Mouse (Mus musculus): ENCODE results near the gene Pla2g7.

The Pla2g7 gene

DNA sequence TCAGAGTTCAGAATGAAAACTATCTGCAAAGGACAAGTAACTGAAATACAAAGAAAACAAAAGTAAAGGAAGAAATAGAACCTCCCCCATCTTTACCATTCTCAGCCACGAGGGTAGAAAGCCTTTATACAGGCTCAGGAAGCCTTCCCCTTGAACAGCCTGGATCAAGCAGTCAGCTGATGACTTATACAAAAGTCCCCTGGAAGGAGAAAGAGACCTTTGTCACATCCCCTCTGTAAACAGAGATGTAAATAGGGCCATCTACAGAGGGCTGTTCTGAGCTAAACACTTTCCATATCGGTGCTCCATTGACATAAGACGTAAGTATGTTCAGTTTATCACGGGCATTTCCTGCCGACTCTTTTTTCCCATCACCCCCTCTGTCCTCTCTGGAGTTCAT, 79.0 kb downstream of the Pla2g7 start:
- no peak for DNase-seq (ENCODE audit: low read depth)

DNA sequence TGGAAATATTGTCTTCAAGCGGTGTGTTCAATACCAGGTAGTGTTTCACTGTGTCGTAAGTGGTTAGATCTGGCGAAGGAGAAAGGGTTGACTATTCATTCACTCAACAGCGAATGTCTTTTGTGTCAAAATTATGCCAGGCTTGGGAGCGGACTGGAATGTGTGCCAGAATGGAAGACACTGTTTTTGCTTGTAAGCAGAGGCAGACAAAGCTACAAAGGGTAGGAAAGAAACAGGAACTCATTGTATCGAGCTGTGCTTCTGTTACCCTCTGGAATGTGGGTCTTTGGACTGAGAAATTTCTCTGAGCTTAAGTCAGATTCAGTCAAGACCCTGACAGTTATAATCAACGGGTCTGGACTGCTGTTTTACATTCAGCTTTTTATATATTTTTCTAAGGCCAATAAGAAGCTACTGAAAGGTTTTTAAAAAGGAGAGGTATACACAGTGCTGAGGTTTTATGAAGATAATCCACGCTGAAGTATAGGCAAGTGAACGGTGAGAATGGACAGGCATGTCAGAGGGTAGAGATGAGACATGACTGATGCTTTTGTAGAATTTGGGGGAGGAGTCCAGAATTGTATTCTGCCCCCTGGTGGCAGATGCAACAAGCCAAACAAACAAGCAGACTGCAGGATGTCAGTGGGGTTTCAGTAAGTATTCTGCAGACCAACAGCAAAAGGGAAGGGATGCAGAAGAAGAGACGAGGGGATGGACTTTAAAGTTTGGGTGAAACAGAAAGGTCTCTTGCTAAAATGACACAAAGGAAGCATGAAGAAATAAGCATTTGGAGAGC, 81.9 kb downstream of the Pla2g7 start:
- peak; percentile 43 for DNase-seq (ENCODE audit: low read depth)

DNA sequence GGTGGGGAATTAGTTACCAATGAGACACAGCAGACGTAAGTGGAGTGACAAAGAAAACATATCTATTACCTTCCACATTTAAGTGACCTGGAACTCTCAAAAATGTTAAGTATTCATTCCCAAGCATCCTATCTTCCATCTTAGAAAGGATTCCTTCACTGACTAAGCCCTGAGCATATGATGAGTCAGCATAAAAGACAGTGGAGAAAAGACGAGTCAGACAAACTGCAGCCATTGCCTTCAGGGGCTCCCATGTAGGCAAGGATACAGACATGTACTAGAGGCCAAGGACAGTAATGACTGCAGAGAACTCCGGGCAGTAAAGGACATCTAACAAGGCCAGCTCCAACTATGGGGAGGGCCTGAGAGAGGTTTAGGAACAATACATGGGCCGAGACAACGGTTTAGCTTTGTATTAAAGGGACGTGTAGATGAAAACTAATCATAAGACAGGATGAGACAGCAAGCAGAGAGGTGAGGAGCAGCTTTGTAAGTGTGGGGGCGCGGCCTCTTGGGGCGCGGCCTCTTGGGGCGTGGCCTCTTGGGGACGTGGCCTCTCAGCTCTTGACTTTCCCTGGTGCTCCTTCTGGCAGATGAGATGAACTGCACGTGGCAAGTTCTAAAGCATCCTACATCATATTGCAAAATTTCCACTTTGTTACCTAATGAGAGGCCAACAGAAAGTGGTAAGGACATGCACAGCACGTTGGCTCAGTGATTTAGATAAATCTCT, 83.6 kb downstream of the Pla2g7 start:
- peak; percentile 33 for DNase-seq (ENCODE audit: low read depth)

Data from NIH3T3 (cell line).